Mouse (Mus musculus): ENCODE measurements at regions not wholly inside any gene's neighbourhood (a gene's known extent, or its start where the extent isn't known, plus 50 kb on each side); places are given as distances from the start of the nearest gene placed in this dataset.

- Histone ChIP-seq H3K4me3 (ENCODE audit: control insufficient read depth, low read depth, low read length) (no peak overlapping the region), H3K27ac (ENCODE audit: control insufficient read depth, insufficient read depth, low read depth, low read length) (no peak overlapping the region), H3K36me3 (ENCODE audit: control insufficient read depth, insufficient read depth, low read length) (no peaks in the 10 kb centered on the region), H3K27me3 (ENCODE audit: control insufficient read depth, insufficient read depth, low read length) (no peaks in the 10 kb centered on the region), H3K4me1 (ENCODE audit: control insufficient read depth, insufficient read depth, low read length) (no peaks in the 10 kb centered on the region)
- no peak for TF ChIP-seq CTCF (IDR thresholded peaks at IDR 0.05; ENCODE audit: control insufficient read depth, insufficient read depth, insufficient replicate concordance, low read depth, low read length)
- no peak for TF ChIP-seq POLR2A (IDR thresholded peaks at IDR 0.05; ENCODE audit: control insufficient read depth, low read depth, low read length)
Measured at GRCm38 (mm10) chr4:105557396-105557795, 232.3 kb upstream of the Gm12728 start.

GRCm38 (mm10) chr4:105560055-105560454 is 229.6 kb upstream of the Gm12728 start:
- Histone ChIP-seq H3K4me3 (ENCODE audit: control insufficient read depth, low read depth, low read length) (no peak overlapping the region), H3K27me3 (ENCODE audit: control insufficient read depth, insufficient read depth, low read length) (no peaks in the 10 kb centered on the region), H3K4me1 (ENCODE audit: control insufficient read depth, insufficient read depth, low read length) (no peaks in the 10 kb centered on the region), H3K27ac (ENCODE audit: control insufficient read depth, insufficient read depth, low read depth, low read length) (no peak overlapping the region), H3K36me3 (ENCODE audit: control insufficient read depth, insufficient read depth, low read length) (no peaks in the 10 kb centered on the region)
- TF ChIP-seq CTCF (IDR thresholded peaks at IDR 0.05; ENCODE audit: control insufficient read depth, insufficient read depth, insufficient replicate concordance, low read depth, low read length) (no peak), POLR2A (IDR thresholded peaks at IDR 0.05; ENCODE audit: control insufficient read depth, low read depth, low read length) (no peak)

DNA sequence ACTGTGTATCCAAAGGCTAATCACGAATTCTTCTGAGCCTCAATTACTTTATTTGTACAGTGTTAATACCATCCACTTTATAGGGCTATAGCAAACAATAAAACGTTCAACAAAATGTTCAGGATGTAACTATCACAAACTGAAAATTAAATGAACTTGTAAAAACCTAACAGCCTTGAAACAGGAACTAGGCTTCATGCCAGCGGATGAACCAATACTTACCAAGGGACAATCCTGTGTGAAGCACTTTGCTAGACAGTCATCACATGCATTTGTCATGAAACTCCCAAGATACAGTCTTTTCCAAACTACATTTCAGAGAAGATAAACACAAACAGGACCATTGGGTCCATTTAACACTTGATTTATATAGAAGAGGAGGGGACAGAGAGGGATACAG is 228.9 kb upstream of the Gm12728 start:
- Histone ChIP-seq H3K27me3 (ENCODE audit: control insufficient read depth, insufficient read depth, low read length) (no peaks in the 10 kb centered on the region), H3K4me3 (ENCODE audit: control insufficient read depth, low read depth, low read length) (no peak overlapping the region), H3K27ac (ENCODE audit: control insufficient read depth, insufficient read depth, low read depth, low read length) (no peak overlapping the region), H3K36me3 (ENCODE audit: control insufficient read depth, insufficient read depth, low read length) (no peaks in the 10 kb centered on the region), H3K4me1 (ENCODE audit: control insufficient read depth, insufficient read depth, low read length) (no peaks in the 10 kb centered on the region)
- no peak for TF ChIP-seq CTCF (IDR thresholded peaks at IDR 0.05; ENCODE audit: control insufficient read depth, insufficient read depth, insufficient replicate concordance, low read depth, low read length)
- no peak for TF ChIP-seq POLR2A (IDR thresholded peaks at IDR 0.05; ENCODE audit: control insufficient read depth, low read depth, low read length)

GRCm38 (mm10) chr4:105561611-105562010 is 228.1 kb upstream of the Gm12728 start:
- no peak overlapping the region for H3K27ac ChIP-seq (ENCODE audit: control insufficient read depth, insufficient read depth, low read depth, low read length)
- no peaks in the 10 kb centered on the region for H3K36me3 ChIP-seq (ENCODE audit: control insufficient read depth, insufficient read depth, low read length)
- H3K4me1 ChIP-seq (ENCODE audit: control insufficient read depth, insufficient read depth, low read length) = no peaks in the 10 kb centered on the region
- H3K4me3 ChIP-seq (ENCODE audit: control insufficient read depth, low read depth, low read length) = no peak overlapping the region
- no peak for TF ChIP-seq POLR2A (IDR thresholded peaks at IDR 0.05; ENCODE audit: control insufficient read depth, low read depth, low read length)
- no peak for TF ChIP-seq CTCF (IDR thresholded peaks at IDR 0.05; ENCODE audit: control insufficient read depth, insufficient read depth, insufficient replicate concordance, low read depth, low read length)
- no peaks in the 10 kb centered on the region for H3K27me3 ChIP-seq (ENCODE audit: control insufficient read depth, insufficient read depth, low read length)

DNA sequence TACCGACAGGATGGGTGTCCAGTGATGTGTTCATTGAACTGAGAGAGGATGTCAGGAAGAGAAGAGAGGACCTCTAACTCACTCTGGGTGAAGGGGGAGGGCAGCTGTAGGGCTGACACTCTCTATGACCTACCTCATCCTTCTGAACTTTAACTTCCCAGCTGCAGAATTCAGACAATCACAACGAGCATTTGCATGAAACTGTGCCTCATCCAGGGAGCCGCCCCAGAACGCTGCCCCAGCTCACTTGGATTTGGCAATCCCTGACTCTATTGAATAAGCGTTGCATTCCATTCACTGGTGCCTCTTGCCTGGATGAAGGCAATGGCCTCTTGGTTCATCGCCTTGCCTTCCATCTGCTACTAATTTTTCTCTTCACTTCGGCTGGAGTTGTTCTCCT is 223.9 kb upstream of the Gm12728 start:
- no peak for TF ChIP-seq CTCF (IDR thresholded peaks at IDR 0.05; ENCODE audit: control insufficient read depth, insufficient read depth, insufficient replicate concordance, low read depth, low read length)
- no peak for TF ChIP-seq POLR2A (IDR thresholded peaks at IDR 0.05; ENCODE audit: control insufficient read depth, low read depth, low read length)
- no peak overlapping the region for H3K27ac ChIP-seq (ENCODE audit: control insufficient read depth, insufficient read depth, low read depth, low read length)
- no peaks in the 10 kb centered on the region for H3K36me3 ChIP-seq (ENCODE audit: control insufficient read depth, insufficient read depth, low read length)
- H3K4me1 ChIP-seq (ENCODE audit: control insufficient read depth, insufficient read depth, low read length) = no peaks in the 10 kb centered on the region
- no peak overlapping the region for H3K4me3 ChIP-seq (ENCODE audit: control insufficient read depth, low read depth, low read length)
- H3K27me3 ChIP-seq (ENCODE audit: control insufficient read depth, insufficient read depth, low read length) = no peaks in the 10 kb centered on the region

- Histone ChIP-seq H3K27me3 (ENCODE audit: control insufficient read depth, insufficient read depth, low read length) (no peaks in the 10 kb centered on the region), H3K36me3 (ENCODE audit: control insufficient read depth, insufficient read depth, low read length) (no peaks in the 10 kb centered on the region), H3K27ac (ENCODE audit: control insufficient read depth, insufficient read depth, low read depth, low read length) (no peak overlapping the region), H3K4me1 (ENCODE audit: control insufficient read depth, insufficient read depth, low read length) (no peaks in the 10 kb centered on the region), H3K4me3 (ENCODE audit: control insufficient read depth, low read depth, low read length) (no peak overlapping the region)
- TF ChIP-seq CTCF (IDR thresholded peaks at IDR 0.05; ENCODE audit: control insufficient read depth, insufficient read depth, insufficient replicate concordance, low read depth, low read length) (no peak), POLR2A (IDR thresholded peaks at IDR 0.05; ENCODE audit: control insufficient read depth, low read depth, low read length) (no peak)
Measured at GRCm38 (mm10) chr4:105566513-105567457, 222.9 kb upstream of the Gm12728 start.

- no peak for TF ChIP-seq POLR2A (IDR thresholded peaks at IDR 0.05; ENCODE audit: control insufficient read depth, low read depth, low read length)
- no peak for TF ChIP-seq CTCF (IDR thresholded peaks at IDR 0.05; ENCODE audit: control insufficient read depth, insufficient read depth, insufficient replicate concordance, low read depth, low read length)
- H3K27me3 ChIP-seq (ENCODE audit: control insufficient read depth, insufficient read depth, low read length) = no peaks in the 10 kb centered on the region
- H3K27ac ChIP-seq (ENCODE audit: control insufficient read depth, insufficient read depth, low read depth, low read length) = no peak overlapping the region
- H3K36me3 ChIP-seq (ENCODE audit: control insufficient read depth, insufficient read depth, low read length) = no peaks in the 10 kb centered on the region
- H3K4me1 ChIP-seq (ENCODE audit: control insufficient read depth, insufficient read depth, low read length) = no peaks in the 10 kb centered on the region
- no peak overlapping the region for H3K4me3 ChIP-seq (ENCODE audit: control insufficient read depth, low read depth, low read length)
Measured at GRCm38 (mm10) chr4:105569671-105570070, 220.0 kb upstream of the Gm12728 start.

Measured in testis, adult 2 months (tissue).